Mouse (Mus musculus) brown adipose tissue, adult 24 weeks (tissue): ENCODE data around the gene Nppc. TPM values are rescaled to one million over a fixed set of nuclear protein-coding genes. Genes with fewer than 3 reads are reported as not detected.

Experiments used
- H3K27ac ChIP-seq: fragments of 200-500 bp; replicated peaks from 2 replicates; pipeline ENCODE4 v1.5.1; 2012; ENCODE audit warnings: low read depth, mild to moderate bottlenecking, low read length
- H3K4me1 ChIP-seq: fragments of 200-500 bp; 2 replicates; pipeline ENCODE4 v1.6.1; 2012; ENCODE audit warnings: low read length, mixed read lengths; ENCODE audit not compliant: control insufficient read depth, insufficient read depth, insufficient read length
- H3K4me3 ChIP-seq: fragments of 200-500 bp; 2 replicates; pipeline ENCODE4 v1.5.1; 2012; ENCODE audit warnings: low read depth, mild to moderate bottlenecking, low read length, moderate library complexity; ENCODE audit not compliant: insufficient read depth
- polyA plus RNA-seq: library from polyadenylated mRNA; stranded (reverse); fragments of >200 nt; gene quantifications from 2 replicates; pipeline ENCODE4 v1.2.4, GENCODE M21; 2012; ENCODE audit not compliant: missing spikeins, insufficient read depth, insufficient read length

Gene Nppc
- polyA plus RNA-seq, 1 experiment: not detected

DNA sequence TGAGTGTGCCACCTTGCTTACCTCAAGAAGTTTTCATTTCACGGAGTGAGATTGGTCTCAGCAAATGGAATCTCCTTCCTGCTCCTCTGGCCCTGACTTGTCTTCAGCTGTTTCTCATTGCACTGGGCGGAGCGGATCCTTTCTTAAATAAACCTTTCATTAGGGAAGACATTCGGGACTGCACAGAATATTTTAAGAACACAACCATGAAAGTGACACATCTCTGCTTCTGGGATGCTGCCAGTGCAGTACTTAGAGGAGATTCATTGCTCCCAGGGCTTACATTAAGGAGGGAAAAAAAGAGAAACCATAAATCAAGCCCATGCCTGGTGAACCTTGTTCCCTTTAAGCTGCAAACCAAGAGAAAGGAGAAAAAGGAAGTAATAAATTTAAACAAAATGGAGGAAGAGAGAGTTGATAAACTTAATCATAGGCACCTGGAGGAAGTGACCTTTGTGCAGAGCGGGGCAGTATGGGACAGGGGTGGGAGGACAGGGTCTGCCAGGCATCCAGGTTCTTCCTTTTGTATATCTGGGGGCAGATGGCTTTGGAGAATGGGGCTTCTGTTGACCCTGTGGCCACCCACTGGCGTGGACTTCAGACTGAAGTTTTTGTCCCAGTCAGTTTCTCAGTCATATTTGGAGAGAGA, 37.5 kb downstream of the Nppc start:
- H3K4me1 ChIP-seq: no peaks in the 10 kb centered on the region
- H3K27ac ChIP-seq: no peak overlapping the region
- H3K4me3 ChIP-seq: no peak overlapping the region

DNA sequence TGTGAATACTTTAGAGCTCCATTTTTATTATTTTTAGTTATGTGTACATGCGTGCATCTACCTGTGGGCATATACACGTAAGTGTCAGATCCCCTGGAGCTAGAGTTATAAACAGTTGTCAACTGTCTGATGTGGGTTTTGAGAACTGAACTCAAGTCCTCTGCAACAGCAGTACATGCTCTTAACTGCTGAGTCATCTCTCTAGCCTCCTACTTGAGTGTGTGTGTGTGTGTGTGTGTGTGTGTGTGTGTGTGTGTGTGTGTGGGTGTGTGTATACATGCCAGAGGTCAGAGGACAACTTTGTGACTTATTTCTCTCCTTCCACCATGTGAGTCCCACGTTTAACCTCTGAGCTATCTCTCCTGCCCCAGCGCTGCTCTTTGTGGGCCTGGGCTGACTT, 39.8 kb downstream of the Nppc start:
- Histone ChIP-seq H3K4me1 (no peaks in the 10 kb centered on the region), H3K27ac (no peak overlapping the region)

DNA sequence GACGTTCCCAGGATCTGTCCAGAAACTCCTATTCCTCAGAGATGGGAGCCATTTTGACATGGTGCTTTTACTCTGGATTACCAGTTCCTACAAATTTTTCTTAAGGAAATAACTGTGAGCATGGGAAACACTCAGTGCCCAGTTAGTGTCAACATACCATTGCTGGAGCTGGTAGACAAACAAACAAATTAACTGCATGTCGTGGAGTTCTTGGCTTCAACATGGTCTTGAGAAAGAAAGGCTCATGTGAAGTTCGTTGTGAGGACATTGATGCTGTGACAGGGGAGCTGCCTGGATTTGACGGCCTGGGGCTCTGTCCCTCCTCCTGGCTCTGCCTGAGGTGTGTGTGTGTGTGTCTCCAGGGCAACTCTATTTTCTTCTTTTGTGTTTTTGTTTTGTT, 40.4 kb downstream of the Nppc start:
- Histone ChIP-seq H3K4me3 (no peak overlapping the region), H3K27ac (no peak overlapping the region), H3K4me1 (no peaks in the 10 kb centered on the region)

More for the DNA sequence above, 39.8 kb downstream of the Nppc start:
- H3K4me3 ChIP-seq: no peak overlapping the region

DNA sequence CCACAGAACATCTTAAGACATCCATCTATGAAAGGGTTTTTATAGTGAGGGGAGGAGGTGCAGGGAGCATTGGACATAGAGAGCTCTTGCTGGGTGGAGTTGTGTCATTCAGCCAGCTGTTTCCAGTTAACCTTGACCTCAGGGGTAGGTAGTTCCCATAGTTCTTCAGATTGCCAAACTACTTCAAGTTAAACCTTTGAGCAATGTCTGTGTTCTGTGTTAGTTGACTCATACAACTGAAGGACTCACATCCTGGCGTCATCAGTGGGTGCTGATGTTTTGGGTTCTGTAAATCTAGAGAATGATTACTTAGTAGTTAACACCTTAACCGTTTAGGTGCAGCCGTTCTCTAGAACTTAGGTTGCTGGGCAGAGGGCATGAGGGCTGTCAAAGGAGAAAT, 42.1 kb downstream of the Nppc start:
- H3K4me1 ChIP-seq: no peaks in the 10 kb centered on the region
- no peak overlapping the region for H3K27ac ChIP-seq
- no peak overlapping the region for H3K4me3 ChIP-seq

DNA sequence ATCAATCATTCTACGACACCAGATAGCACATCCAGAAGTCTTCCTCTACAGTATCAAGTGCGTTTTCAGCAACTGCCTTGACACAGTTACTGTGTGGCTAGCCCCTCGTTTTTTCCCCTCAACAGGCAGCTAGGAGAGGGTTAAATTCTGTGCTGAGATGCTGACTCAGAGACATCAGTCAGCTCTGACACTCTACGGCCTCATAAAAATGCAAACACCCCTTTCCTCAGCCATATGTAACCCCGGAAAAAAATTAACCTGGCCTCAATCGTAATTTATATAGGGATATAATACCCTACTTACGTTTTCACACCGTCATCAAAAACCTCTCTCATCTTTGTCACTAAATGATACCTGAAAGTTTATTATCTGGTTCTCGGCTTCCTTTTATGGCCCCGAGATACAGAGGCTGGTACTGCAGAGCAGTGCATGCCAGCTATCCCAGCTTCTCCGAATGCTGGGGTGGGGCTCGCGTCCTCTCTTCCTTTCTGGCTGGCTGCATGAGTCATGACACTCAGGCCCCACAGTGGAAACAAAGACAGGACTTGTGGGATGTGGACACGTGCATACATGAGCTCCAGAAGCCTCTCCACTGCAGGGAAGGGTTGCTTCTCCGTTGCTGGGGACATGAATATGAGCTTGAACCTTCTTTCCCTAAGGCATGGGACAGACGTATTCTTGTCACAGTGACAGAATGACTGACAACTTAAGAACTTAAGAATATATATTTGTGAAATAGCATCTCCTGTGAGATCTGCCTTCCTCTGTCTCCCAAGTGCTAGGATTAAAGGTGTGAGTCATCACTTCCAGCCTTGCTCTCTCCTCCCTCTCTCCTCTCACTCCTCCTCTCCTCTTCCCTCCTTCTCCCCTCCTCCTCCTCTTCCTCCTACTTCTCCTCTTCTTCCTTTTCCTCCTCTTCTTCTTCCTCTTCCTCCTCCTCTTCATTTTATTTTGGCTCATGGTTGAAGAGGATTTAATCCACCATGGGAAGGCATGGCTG, 47.1 kb downstream of the Nppc start:
- H3K4me1 ChIP-seq: no peaks in the 10 kb centered on the region
- H3K4me3 ChIP-seq: no peak overlapping the region
- no peak overlapping the region for H3K27ac ChIP-seq

DNA sequence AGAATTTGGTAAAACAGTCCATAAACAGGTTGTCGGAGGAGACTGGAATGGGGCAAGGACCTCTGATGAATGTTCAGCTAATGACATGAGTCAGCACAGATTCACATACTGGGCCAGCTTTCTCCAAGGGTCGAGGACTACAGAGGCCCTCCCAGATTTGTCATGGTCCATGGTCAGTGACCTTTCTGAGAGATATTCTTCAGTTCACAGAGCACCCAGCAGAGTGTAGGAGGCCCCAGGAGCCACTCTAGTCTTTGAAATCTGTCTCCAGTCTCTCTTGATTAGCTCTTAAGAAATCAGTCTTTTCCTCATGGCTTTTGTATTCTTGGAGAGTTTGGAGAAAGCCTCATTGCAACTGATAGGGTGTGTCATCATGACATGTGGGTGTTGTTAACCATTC, 48.1 kb downstream of the Nppc start:
- Histone ChIP-seq H3K27ac (no peak overlapping the region), H3K4me1 (no peaks in the 10 kb centered on the region), H3K4me3 (no peak overlapping the region)

DNA sequence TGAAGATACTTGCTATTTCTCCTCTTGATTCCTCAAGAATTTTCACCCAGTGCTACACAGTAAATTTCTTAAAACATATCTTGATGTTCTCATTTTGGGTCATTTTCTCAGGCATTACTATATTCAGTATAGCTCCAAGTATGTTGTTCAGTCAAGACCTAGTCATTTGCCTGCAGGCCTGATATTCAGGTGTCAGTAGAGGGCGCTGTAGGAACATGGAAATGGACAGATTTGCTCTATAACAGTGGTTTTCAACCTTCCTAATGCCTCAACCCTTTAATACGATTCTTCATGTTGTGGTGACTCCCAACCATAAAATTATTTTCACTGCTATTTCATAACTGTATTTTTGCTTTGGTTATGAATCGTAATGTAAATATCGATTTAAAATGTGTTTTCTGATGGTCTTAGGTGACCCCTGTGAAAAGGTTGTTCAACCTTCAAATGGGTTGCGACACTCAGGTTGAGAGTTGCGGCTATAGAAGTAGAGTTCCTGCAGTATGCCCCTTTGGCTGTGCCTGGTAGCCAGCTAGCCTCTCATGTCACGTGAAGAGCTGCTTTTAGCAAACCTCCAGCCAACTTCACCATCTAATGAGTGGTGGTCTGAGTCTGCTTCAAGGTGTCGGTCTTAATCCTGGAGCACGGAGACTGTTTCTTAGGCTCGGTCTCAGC, 51.8 kb downstream of the Nppc start:
- H3K4me1 ChIP-seq: no peaks in the 10 kb centered on the region
- H3K27ac ChIP-seq: no peak overlapping the region
- no peak overlapping the region for H3K4me3 ChIP-seq

Other genes starting within 250 kb of the Nppc start
- not detected in 2 replicates for gene Nmur1, start 244.3 kb downstream of the Nppc start, polyA plus RNA-seq
- not detected in 2 replicates for gene Tex44, start 244.2 kb downstream of the Nppc start, polyA plus RNA-seq
- gene Ptma, start 143.8 kb downstream of the Nppc start, polyA plus RNA-seq: 280 and 322 TPM in 2 replicates
- 21.7 and 24.3 TPM in 2 replicates for gene Pde6d, start 87.9 kb downstream of the Nppc start, polyA plus RNA-seq
- gene Cops7b, start 87.7 kb downstream of the Nppc start, polyA plus RNA-seq: 6.2 and 7.7 TPM in 2 replicates
- gene Dis3l2, start 33.2 kb upstream of the Nppc start, polyA plus RNA-seq: 5.6 and 8.8 TPM in 2 replicates